In the genomic region with DNA sequence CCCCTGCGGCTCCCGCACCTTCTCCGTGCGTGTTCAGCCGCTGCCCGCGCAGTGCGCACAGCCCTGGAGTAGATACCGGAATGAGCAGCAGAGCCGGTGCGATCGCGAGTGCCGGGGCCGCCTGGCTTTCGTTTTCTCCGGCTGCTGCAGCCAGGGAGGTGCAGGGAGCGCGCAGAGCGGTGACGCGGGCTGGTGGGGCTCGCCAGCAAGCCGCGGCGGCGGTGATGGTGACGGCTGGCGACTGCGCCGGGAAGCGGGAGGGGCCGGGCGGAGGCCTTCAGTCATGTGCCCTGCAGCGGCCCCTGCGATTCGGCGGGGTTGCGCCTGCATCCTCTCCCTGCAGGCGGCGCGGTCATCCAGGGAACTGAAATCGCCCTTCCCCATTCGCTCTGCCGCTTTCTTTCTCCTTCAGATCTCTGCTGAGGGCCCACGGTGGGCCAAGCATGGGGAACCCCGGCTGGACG, we compare ENCODE assay signal across 8 mouse cellular contexts. TPM values are rescaled to one million over a fixed set of nuclear protein-coding genes. Genes with fewer than 3 reads are reported as not detected.
DNase-seq lines count a peak whose midpoint lies in the region; ATAC-seq lines count a peak whose summit lies in the region.

No protein-coding gene starts in this region.

- no peaks in the 10 kb centered on the region for H3K36me3 ChIP-seq in hindbrain, embryonic 12.5 days

- peak; percentile 97 for ATAC-seq in hindbrain, embryonic 12.5 days (ENCODE audit: low FRiP score)

- WGBS in hindbrain, embryonic 12.5 days: under 1% methylated on average over 48 of the region's 48 CpGs

- H3K27me3 ChIP-seq in hindbrain, embryonic 12.5 days: no peaks in the 10 kb centered on the region

- H3K4me1 ChIP-seq in hindbrain, embryonic 12.5 days: peaks cover 21% of the 10 kb centered on the region

- no peaks in the 10 kb centered on the region for H3K9me3 ChIP-seq in hindbrain, embryonic 12.5 days (replicated peaks)

- peak overlapping the region; percentile 99 for H3K27ac ChIP-seq in hindbrain, embryonic 12.5 days

- H3K4me2 ChIP-seq in hindbrain, embryonic 12.5 days (replicated peaks): peak overlapping the region; percentile 65

- H3K4me3 ChIP-seq in hindbrain, embryonic 12.5 days: peak overlapping the region; percentile 91

- DNase-seq in MN1 (ENCODE audit: low spot score): peak; percentile 96
- peak; percentile 95 for DNase-seq in cerebellum, adult 9-10 months
- DNase-seq in frontal cortex, adult 2 months (ENCODE audit: extremely low spot score in 1 of 2, low spot score in 1 of 2): peak; percentile 93 to 96
- DNase-seq in layer of hippocampus, postnatal 14 days (ENCODE audit: low spot score in 2 of 2): peak; percentile 96 to 97
- peak; percentile 97 for DNase-seq in lung, postnatal 14 days
- peak; percentile 71 for DNase-seq in retina, adult 2 months (ENCODE audit: low read depth, low spot score)
- DNase-seq in thymus, postnatal 36 days: peak; percentile 90 to 93

- peak overlapping the region; percentile 95 for H3K9ac ChIP-seq in hindbrain, embryonic 12.5 days

RNA-seq across cellular contexts. Expression of a gene that starts 1.2 kb away (rescaled TPM):
- polyA plus RNA-seq in frontal cortex, adult 2 months (2012; rRNA removed): 67.6 TPM in 2 replicates
- polyA plus RNA-seq in hindbrain, embryonic 12.5 days (2016; fragmentation: Nextera tagmentation; extraction: Ambion mirVana): 16.2 and 17.1 TPM in 2 replicates
- 10 to 100 TPM; 88.0 to 93.8 TPM for total RNA-seq in layer of hippocampus, postnatal 14 days (2021)

RNA-seq across cellular contexts. Expression of a gene that starts 49.4 kb away (rescaled TPM):
- polyA plus RNA-seq in frontal cortex, adult 2 months (2012; rRNA removed): 0.21 and 0.26 TPM in 2 replicates
- not detected in 2 replicates for polyA plus RNA-seq in hindbrain, embryonic 12.5 days (2016; fragmentation: Nextera tagmentation; extraction: Ambion mirVana)
- 1 to 10 TPM in 1 of 2 experiments, not detected in 1; 1.8 TPM for total RNA-seq in layer of hippocampus, postnatal 14 days (2021)

Comparison
In these comparisons a context has a peak if more than half of its experiments do, and no peak if none do; other contexts are left out.
1. Peak in every context shown above with its lines: DNase-seq, ATAC-seq, H3K4me3 ChIP-seq and H3K27ac ChIP-seq.